Mouse (Mus musculus): ENCODE results near the gene Pard3b.

DNA sequence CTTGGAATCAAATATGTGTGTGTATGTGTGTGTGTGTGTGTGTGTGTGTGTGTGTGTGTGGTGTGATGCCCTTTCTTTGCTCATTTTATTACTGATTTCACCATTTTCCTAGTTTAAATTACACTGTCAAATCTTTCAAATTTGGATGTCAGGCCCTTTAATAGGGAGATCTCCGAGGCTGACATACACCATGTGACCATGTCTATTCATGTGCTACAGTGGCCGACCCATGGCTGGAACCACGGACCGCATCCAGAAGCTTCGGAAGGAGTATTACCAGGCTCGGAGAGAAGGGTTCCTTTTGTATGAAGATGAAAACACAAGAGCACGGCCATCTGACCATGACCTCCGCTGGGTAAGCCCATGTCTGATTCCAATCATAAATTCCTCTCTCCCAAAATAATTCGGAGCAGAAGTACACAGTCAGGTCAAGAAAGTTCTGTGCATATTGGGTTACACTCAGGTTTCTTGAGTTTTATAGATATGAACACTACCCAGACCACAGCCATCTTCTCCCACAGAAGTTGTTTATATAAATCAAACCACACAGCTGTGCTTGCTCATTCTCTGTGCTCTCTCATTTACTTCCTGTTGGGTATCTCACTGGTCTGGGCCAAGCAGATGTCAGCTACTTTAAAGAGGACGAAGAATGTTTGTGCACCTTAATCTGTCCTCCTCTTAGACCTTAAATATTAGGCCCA lies 894.0 kb downstream of the Pard3b start:
- TF ChIP-seq GATA1 (IDR thresholded peaks at IDR 0.05; ENCODE audit: borderline replicate concordance, low read length) (no peak), FLI1 (IDR thresholded peaks at IDR 0.05; ENCODE audit: low read length) (no peak)

Data from megakaryocyte, embryonic 14.5 days (primary cell).